Mouse (Mus musculus): ENCODE results near the gene Zdhhc3. TPM values are rescaled to one million over a fixed set of nuclear protein-coding genes. Genes with fewer than 3 reads are reported as not detected.

The Zdhhc3 gene
- polyA plus RNA-seq, 1 experiment from 2014 or later, result 63.7 TPM

GRCm38 (mm10) chr9:123104362-123104761 is 8.6 kb downstream of the Zdhhc3 start:
- H3K36me3 ChIP-seq, result peaks cover 35% of the 10 kb centered on the region
- no peaks in the 10 kb centered on the region for H3K27me3 ChIP-seq (ENCODE audit: insufficient read depth, poor library complexity, severe bottlenecking)
- no peaks in the 10 kb centered on the region for H3K4me1 ChIP-seq
- H3K9me3 ChIP-seq, result no peaks in the 10 kb centered on the region
- H3K27ac ChIP-seq, result no peak overlapping the region
- no peak for DNase-seq (ENCODE audit: low spot score)
- no peak overlapping the region for H3K4me3 ChIP-seq

DNA sequence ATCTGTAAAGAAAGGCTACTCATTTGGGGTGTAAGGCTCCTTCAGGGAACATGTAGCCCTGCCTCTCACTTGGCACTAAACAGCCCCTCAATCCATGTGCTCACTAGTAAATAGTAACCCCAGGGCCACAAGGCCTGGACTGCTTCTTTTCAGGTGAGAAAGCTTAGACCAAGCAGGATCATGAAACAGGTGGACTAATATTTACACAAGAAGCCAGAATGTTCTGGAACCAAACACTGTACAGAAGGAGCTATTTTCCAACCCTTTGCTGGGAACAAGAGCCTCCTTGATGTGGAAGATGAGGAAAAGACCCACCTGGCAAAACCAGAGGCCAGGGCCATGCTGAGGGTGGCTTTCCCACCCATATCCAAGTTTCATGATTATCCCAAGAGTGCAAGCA is 9.6 kb downstream of the Zdhhc3 start:
- Histone ChIP-seq H3K27me3 (ENCODE audit: insufficient read depth, poor library complexity, severe bottlenecking) (no peaks in the 10 kb centered on the region), H3K9me3 (no peaks in the 10 kb centered on the region), H3K36me3 (peaks cover 42% of the 10 kb centered on the region)

DNA sequence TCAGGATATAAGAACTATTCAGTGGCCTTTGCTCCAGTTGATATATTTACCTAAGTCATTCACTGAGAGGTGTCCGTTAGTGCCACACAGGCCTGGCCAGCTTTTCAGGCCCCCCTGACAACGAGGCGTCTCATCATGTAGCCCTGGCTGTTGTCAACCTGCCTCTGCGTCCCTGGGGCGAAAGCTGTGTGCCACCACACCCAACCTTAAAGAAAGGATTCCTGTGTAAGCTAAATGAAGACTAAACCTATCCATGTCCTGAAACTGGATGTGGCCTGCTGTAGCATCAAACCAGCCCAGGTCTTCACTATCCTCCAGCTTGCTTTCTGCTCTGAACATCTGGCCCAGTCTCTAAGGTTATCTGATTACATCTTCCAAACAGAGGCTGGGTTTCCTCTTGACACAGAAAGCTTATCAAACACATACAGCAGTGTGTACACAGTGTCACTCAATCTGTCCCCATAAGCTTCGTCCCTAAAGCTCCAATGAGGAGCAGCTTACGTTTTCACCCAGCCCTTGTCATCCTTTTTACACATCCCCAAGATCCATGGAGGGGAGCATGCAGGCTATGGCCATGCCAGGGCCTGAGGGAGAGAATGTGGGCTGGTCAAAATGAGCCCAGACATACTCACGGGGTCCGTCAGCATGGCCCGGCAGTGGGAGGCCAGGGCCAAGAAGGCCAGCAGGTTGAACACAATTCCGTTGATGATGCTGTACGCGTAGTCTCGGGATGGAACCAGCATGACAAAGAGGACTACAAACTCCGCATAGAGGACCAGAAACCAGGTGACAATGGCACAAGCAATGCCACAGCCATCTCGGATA is 13.2 kb downstream of the Zdhhc3 start:
- no peak overlapping the region for H3K4me3 ChIP-seq
- no peaks in the 10 kb centered on the region for H3K27me3 ChIP-seq (ENCODE audit: insufficient read depth, poor library complexity, severe bottlenecking)
- no peak overlapping the region for H3K27ac ChIP-seq
- 89% methylated on average over 16 of the region's 16 CpGs for WGBS
- DNase-seq (ENCODE audit: low spot score), result no peak
- peaks cover 66% of the 10 kb centered on the region for H3K36me3 ChIP-seq
- no peaks in the 10 kb centered on the region for H3K4me1 ChIP-seq
- no peaks in the 10 kb centered on the region for H3K9me3 ChIP-seq

More for the DNA sequence above, 9.6 kb downstream of the Zdhhc3 start:
- Histone ChIP-seq H3K4me3 (no peak overlapping the region), H3K27ac (no peak overlapping the region), H3K4me1 (no peaks in the 10 kb centered on the region)
- no peak for DNase-seq (ENCODE audit: low spot score)

DNA sequence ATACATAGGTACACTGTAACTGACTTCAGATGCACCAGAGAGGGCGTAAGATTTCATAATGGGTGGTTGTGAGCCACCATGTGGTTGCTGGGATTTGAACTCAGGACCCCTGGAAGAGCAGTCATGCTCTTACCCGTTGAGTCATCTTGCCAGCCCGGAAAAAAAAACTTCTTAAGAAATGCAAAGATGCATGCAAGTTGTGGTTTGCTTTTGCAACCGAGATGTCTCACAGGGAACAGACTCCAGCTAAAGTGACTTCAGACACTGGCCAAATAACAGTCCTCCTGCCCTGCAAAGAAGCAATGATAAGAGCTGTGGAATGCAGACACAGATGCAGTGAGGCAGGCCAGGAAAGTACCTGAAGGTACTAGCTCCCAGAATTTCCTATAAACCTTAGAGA is 22.2 kb downstream of the Zdhhc3 start:
- 76% methylated on average over 4 of the region's 4 CpGs for WGBS
- Histone ChIP-seq H3K27me3 (ENCODE audit: insufficient read depth, poor library complexity, severe bottlenecking) (no peaks in the 10 kb centered on the region), H3K27ac (no peak overlapping the region), H3K4me3 (no peak overlapping the region), H3K9me3 (no peaks in the 10 kb centered on the region), H3K36me3 (peaks cover 80% of the 10 kb centered on the region), H3K4me1 (no peaks in the 10 kb centered on the region)
- DNase-seq (ENCODE audit: low spot score), result no peak

- WGBS, result 53% methylated on average over 3 of the region's 3 CpGs
- no peaks in the 10 kb centered on the region for H3K27me3 ChIP-seq (ENCODE audit: insufficient read depth, poor library complexity, severe bottlenecking)
- DNase-seq (ENCODE audit: low spot score), result no peak
- no peaks in the 10 kb centered on the region for H3K4me1 ChIP-seq
- H3K27ac ChIP-seq, result no peak overlapping the region
- no peaks in the 10 kb centered on the region for H3K9me3 ChIP-seq
- peaks cover 90% of the 10 kb centered on the region for H3K36me3 ChIP-seq
- H3K4me3 ChIP-seq, result no peak overlapping the region
Observed at GRCm38 (mm10) chr9:123087558-123087957, 25.4 kb downstream of the Zdhhc3 start.

- H3K4me3 ChIP-seq, result no peak overlapping the region
- H3K36me3 ChIP-seq, result peaks cover 98% of the 10 kb centered on the region
- DNase-seq (ENCODE audit: low spot score), result no peak
- H3K4me1 ChIP-seq, result no peaks in the 10 kb centered on the region
- H3K9me3 ChIP-seq, result no peaks in the 10 kb centered on the region
- H3K27me3 ChIP-seq (ENCODE audit: insufficient read depth, poor library complexity, severe bottlenecking), result no peaks in the 10 kb centered on the region
- 86% methylated on average over 1 of the region's 1 CpGs for WGBS
- H3K27ac ChIP-seq, result no peak overlapping the region
Observed at GRCm38 (mm10) chr9:123085373-123085772, 27.6 kb downstream of the Zdhhc3 start.

DNA sequence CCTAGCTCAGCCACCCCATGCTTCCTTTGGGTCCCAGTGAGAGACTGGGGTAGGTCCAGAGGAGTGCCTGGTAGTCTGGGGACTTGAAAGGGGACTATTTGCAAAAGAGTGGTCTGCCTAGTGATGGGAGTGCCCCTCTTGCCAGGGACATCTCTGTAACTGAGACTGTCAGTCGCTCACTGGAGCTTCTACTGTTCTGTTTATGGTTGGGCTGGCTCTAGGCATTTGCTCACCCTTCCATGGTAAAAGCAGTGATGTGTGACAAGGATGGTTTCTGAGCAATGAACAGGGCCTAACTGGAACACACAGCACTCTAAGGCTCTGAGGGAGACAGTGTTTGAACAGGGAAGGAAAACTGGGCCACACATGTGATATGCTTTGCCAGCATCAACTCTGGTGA is 32.2 kb downstream of the Zdhhc3 start:
- no peak overlapping the region for H3K27ac ChIP-seq
- 76% methylated on average over 1 of the region's 1 CpGs for WGBS

DNA sequence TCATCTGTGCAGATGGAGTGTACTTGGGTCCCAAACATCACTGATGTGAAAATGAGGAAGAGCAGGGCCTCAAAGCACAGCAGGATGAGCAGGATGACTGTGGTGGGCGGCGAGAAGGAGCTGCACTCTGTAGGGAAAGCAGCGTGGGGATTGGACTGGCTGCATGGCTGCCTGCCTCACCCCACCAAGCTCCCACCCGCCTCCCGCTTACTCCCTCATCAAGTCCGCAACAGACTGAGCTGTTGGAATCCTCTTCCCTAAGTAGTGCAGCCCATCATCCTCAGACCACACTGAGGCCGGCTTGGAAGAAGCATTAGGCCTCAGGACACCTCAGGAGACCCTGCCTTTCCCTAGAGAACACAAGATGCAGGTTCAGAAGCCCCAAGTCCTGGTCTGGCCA is 32.6 kb downstream of the Zdhhc3 start:
- peaks cover 96% of the 10 kb centered on the region for H3K36me3 ChIP-seq
- DNase-seq (ENCODE audit: low spot score), result no peak
- no peaks in the 10 kb centered on the region for H3K27me3 ChIP-seq (ENCODE audit: insufficient read depth, poor library complexity, severe bottlenecking)
- no peaks in the 10 kb centered on the region for H3K9me3 ChIP-seq
- H3K4me3 ChIP-seq, result no peak overlapping the region
- 92% methylated on average over 7 of the region's 7 CpGs for WGBS
- H3K27ac ChIP-seq, result no peak overlapping the region
- H3K4me1 ChIP-seq, result no peaks in the 10 kb centered on the region

More for the DNA sequence above, 32.2 kb downstream of the Zdhhc3 start:
- H3K4me1 ChIP-seq, result no peaks in the 10 kb centered on the region
- H3K36me3 ChIP-seq, result peaks cover 96% of the 10 kb centered on the region
- DNase-seq (ENCODE audit: low spot score), result no peak
- no peaks in the 10 kb centered on the region for H3K27me3 ChIP-seq (ENCODE audit: insufficient read depth, poor library complexity, severe bottlenecking)
- no peaks in the 10 kb centered on the region for H3K9me3 ChIP-seq
- H3K4me3 ChIP-seq, result no peak overlapping the region

DNA sequence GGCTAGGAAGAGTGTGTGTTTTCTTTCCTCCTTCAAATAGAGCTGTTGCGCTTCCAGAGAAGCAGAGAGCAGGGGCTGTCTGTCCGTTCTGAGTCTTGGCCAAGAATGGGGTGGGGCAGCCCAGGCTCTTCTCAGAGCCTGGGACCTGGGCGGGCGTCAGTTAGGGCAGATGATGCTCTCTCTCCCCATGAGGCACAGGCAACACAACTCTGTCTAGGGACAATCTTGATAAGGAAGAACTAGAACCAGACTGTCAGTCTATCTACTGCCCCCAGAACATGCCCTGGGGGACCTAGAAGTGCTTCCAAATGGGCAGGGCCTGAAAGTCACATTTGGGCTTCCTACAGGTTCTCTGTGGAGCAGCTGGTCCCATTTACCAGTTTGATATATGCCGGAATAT is 33.9 kb downstream of the Zdhhc3 start:
- Histone ChIP-seq H3K4me1 (no peaks in the 10 kb centered on the region), H3K4me3 (no peak overlapping the region), H3K27me3 (ENCODE audit: insufficient read depth, poor library complexity, severe bottlenecking) (no peaks in the 10 kb centered on the region), H3K36me3 (peaks cover 94% of the 10 kb centered on the region), H3K27ac (no peak overlapping the region), H3K9me3 (no peaks in the 10 kb centered on the region)
- 83% methylated on average over 5 of the region's 5 CpGs for WGBS
- no peak for DNase-seq (ENCODE audit: low spot score)

- 79% methylated on average over 3 of the region's 3 CpGs for WGBS
- DNase-seq (ENCODE audit: low spot score), result no peak
- Histone ChIP-seq H3K36me3 (no peaks in the 10 kb centered on the region), H3K9me3 (no peaks in the 10 kb centered on the region), H3K4me1 (peaks cover 11% of the 10 kb centered on the region), H3K4me3 (no peak overlapping the region), H3K27me3 (ENCODE audit: insufficient read depth, poor library complexity, severe bottlenecking) (no peaks in the 10 kb centered on the region), H3K27ac (no peak overlapping the region)
Observed at GRCm38 (mm10) chr9:123060172-123060571, 52.8 kb downstream of the Zdhhc3 start.

DNA sequence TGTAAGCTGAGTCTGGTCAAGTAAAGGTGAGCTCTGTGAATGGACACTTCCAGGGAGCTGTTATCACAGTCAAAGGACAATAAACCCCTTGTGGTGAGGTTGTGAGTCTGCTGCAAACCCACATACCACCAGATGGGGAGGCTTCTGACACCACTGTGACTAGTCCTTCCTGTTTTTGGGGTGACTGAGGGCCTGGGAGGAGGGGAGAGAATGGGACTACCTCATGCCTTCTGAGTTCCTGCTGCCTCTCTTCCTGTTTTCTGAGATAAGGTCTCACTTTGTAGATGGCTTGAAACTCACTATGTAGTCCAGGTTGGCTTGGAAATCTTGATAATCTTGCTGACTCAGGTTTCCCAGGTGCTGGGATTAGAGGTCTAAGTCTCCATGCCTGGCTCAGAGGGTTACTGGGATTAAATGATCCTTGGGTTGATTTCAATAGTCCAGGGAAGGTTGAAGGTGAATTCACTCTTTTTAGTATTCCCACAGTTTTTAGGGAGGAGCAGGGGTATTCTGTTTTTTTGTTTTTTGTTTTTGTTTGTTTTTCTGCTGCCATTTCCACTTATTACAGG is 54.2 kb downstream of the Zdhhc3 start:
- Histone ChIP-seq H3K27ac (no peak overlapping the region), H3K4me1 (peaks cover 11% of the 10 kb centered on the region), H3K27me3 (ENCODE audit: insufficient read depth, poor library complexity, severe bottlenecking) (no peaks in the 10 kb centered on the region), H3K9me3 (no peaks in the 10 kb centered on the region), H3K36me3 (no peaks in the 10 kb centered on the region), H3K4me3 (no peak overlapping the region)
- DNase-seq (ENCODE audit: low spot score), result no peak

GRCm38 (mm10) chr9:123047665-123048064 is 65.3 kb downstream of the Zdhhc3 start:
- H3K4me1 ChIP-seq, result no peaks in the 10 kb centered on the region
- 78% methylated on average over 1 of the region's 1 CpGs for WGBS

DNA sequence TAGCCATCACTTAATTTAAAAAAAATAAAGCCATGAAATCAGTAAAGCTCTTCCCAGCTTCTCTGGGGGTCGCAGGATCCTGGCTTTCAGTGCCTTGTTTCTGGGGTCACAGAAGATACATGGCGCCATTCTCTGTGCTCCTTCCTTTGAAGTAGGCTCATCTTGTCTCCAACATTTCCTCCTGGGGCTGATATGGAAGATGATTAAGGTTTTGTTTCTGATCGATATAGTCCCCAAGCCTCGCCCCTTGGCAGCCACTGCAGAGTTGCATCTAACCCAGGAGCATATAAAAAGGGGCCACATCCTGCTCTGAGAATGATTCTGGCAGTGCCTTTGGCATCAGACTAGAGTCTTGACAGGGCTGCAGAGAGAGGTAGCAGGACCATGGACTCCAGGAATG is 78.6 kb downstream of the Zdhhc3 start, which contains the start of gene Tgm4:
Tgm4 (plus strand) TSS at position 301 of the 400 bp plus-strand sequence.
- 82% methylated on average over 4 of the region's 4 CpGs for WGBS

More at GRCm38 (mm10) chr9:123047665-123048064, 65.3 kb downstream of the Zdhhc3 start:
- no peaks in the 10 kb centered on the region for H3K27me3 ChIP-seq (ENCODE audit: insufficient read depth, poor library complexity, severe bottlenecking)
- H3K36me3 ChIP-seq, result no peaks in the 10 kb centered on the region
- H3K9me3 ChIP-seq, result no peaks in the 10 kb centered on the region
- H3K4me3 ChIP-seq, result no peak overlapping the region
- H3K27ac ChIP-seq, result no peak overlapping the region
- DNase-seq (ENCODE audit: low spot score), result no peak

More for the DNA sequence above, 78.6 kb downstream of the Zdhhc3 start, which contains the start of gene Tgm4:
- Histone ChIP-seq H3K9me3 (no peaks in the 10 kb centered on the region), H3K4me1 (no peaks in the 10 kb centered on the region), H3K27me3 (ENCODE audit: insufficient read depth, poor library complexity, severe bottlenecking) (no peaks in the 10 kb centered on the region), H3K4me3 (no peak within 1 kb of the TSS), H3K36me3 (no peaks in the 10 kb centered on the region), H3K27ac (no peak within 1 kb of the TSS)
- no peak for DNase-seq (ENCODE audit: low spot score)
